Mouse (Mus musculus): ENCODE results near the gene Gm49398.

GRCm38 (mm10) chr13:61241076-61241947 is 47.3 kb downstream of the Gm49398 start:
- TF ChIP-seq GATA1 (IDR thresholded peaks at IDR 0.05; ENCODE audit: low read length) (no peak), TAL1 (IDR thresholded peaks at IDR 0.05; ENCODE audit: low read length) (no peak)

Measured in erythroblast, embryonic 14.5 days (primary cell).